Mouse (Mus musculus) lung, postnatal 10 days (tissue): ENCODE measurements around the gene Vmn1r180.
"Not testable (repeated sequence)": the region's sequence is repeated elsewhere in the genome, so short reads cannot be mapped to it uniquely, and the experiment has no call there.

ENCODE experiments used
- DNase-seq: peaks from one replicate; pipeline ENCODE4 v3.0.0; 2021

Gene Vmn1r180

GRCm38 (mm10) chr7:23950332-23950731, at the start of gene Vmn1r180:
Gene Vmn1r180, plus strand, starts transcription at chr7:23950632.
- DNase-seq, result no peak

- DNase-seq, result no peak
These were observed 23.8 kb upstream of the Vmn1r180 start, which contains the start of gene Vmn1r179 for GRCm38 (mm10) chr7:23926678-23927077. Gene Vmn1r179, plus strand, starts transcription at chr7:23926978.

DNA sequence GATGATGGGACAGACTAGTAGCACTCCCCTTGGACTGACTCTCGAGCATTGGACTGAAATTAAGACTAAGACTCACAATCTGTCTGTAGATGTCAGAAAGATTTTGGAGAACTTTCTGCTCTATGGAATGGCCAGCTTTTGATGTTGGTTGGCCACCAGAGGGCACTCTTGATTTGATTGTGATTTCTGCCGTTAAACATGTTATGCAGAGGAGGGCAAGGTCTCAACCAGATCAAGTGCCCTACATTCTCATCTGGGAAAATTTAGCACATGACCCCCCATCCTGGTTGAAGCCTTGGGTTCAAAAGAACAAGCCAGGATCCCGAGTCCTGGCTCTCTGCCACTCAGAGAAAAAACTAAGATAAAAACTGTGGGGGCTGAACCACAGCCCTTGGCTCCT, 17.6 kb downstream of the Vmn1r180 start:
- DNase-seq, result peak; percentile 24

DNA sequence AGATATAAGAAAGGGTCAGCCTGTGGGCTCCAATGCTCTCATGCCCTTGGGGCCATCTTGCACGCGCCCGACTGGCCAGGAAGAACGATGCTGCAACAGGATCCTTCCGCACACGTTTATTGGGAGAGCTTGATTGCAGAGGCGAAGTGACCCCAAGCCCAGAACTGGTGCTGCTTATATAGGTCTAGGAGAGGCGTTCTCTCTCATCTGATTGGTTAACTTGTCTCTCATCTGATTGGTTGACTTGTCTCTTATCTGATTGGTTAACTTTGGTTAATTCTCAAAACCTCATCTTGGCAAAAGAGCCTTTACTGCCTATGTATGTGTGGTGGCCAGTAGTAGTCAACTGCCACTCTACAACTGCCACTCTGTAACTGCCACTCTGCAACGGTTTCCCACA, 23.9 kb downstream of the Vmn1r180 start, which contains the start of gene Vmn1r181:
Gene Vmn1r181, plus strand, starts transcription at position 301 of the 400 bp plus-strand sequence.
- not testable (repeated sequence) for DNase-seq

DNA sequence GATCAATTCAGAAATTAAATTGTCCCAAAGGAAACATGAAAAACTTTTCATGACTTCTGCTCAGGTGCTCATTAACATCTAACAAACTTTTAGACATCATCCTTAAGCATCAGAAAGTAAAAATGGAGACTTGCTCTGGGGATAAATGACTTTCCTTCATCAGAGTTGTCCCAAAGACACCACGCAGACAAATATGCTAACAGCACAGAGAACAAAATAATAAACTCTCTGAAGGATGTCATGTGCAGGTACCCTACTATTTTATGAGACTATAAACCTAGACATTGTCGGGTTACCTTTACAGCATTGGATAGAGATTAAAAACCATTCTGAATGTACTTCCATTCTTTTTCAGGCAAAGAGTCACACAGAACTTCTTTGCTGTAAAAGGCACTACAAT, 51.0 kb downstream of the Vmn1r180 start, which contains the start of gene V1rd19:
Gene V1rd19, plus strand, starts transcription at position 301 of the 400 bp plus-strand sequence.
- DNase-seq, result no peak
